Mouse (Mus musculus): ENCODE data around the gene Gpr65.
"Not testable (repeated sequence)": the region's sequence is repeated elsewhere in the genome, so short reads cannot be mapped to it uniquely, and the experiment has no call there.

The Gpr65 gene

DNA sequence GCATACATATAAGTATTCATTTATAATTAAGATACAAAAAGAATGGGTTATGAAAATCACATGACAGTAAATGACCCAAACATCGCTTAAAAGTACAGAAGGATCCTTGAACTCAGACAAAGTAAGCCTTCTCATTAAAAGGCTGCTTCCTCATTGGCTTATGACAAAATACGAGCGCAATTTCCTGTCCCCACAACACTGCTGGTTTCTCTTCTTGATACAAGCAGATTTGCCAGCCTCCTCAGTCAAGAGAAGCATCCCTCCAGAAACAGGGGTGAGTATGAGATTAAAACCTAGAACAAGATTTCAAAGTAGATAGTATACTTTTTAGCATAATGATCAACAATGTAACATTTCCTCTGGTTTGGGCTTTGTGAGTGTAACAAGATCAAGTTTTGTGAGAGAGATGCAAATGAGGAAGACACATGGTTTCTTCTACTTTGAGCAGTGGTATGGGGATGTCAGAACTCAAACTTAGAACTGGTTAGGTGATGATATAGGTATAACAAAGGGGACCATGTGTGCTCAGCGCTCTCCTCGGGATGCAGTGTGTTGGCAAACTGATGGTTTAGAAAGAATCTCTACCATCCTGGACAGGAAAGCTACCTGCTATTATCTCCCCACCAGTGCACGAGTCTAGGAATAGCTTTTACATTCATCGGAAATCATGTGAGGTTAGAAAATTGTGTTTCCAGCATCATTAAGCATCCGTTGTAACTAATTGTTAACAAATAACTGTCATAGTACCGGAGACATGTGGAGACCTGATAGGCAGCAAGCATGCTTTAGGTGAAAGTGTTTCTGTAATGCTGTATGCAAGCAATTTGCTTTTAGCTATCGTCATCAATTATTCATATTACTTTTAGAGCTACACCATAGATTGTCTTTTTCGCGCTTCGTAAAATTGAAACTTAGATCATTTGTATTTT, at the start of gene Gpr65:
Gene Gpr65, plus strand, starts transcription at position 195 of the 929 bp plus-strand sequence.
- DNase-seq: no peak

DNA sequence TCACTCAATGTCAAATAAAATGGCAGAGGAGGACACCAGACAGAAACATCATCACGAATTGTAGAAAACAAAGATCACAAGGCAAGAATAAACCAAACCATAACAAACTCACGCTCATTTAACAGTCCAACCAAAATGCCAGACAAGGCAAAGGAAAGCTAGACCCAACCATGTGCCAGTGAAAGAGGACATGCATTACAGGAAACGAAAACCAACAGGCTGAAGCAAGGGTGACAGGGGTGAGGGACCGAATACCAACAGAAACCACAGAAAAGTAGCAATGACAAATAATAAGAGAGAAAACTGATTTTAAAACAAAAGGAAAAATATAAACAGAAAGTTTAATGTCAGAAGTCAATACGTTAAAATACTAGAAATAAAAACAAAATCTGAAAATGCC, 45.1 kb upstream of the Gpr65 start:
- DNase-seq: no peak

DNA sequence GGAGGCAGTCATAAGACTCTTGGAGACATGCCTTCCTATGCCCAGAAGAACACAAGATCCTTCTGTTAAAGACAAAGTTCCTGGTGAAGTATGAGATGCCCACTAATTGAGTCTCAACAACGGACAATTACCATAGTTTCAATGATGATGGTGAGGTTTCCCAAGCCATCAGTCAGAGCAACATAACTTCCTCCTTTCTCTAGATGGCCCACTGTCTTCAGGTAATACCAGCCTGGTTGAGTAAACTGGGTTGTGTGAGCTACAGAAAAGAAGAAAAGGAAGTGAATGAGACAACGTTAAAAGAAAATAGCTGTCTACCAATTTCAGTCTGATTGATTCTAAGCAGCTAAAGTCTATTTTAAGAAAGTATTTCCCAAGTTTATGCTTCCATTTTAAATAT, 41.4 kb upstream of the Gpr65 start:
- DNase-seq: no peak

DNA sequence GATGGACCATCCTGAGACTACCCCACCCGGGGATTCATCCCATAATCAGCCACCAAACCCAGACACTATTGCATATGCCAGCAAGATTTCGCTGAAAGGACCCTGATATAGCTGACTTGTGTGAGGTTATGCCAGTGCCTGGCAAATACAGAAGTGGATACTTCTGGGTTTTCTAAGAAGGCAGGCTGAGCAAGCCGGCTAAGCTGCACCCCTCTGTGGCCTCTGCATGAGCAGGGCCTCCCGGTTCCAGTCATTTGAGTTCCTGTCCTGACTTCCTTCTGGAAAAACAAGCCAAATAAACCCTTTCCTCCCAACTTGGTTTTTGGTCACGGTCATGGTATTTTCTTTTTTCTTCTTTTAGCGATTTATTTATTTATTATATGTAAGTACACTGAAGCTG, 30.0 kb upstream of the Gpr65 start:
- DNase-seq: not testable (repeated sequence)

DNA sequence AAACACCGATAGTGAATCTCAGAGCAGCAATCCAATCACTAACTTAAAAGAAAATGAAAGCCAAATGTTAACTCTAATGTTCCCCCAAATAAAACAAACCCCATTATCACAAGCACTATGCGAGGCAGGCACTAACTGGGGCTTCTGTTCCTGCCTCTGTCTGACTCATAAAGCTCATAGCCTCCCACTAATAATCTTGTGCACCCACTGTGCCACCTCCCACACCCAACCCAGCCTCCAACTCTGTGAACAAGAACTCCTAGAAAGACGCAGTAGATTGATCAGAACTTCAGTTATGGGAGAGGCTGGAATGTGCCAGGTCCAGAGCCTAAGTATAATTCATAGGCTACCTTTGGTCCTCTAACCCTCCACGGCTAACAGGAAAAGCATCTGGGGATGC, 24.3 kb upstream of the Gpr65 start:
- no peak for DNase-seq

DNA sequence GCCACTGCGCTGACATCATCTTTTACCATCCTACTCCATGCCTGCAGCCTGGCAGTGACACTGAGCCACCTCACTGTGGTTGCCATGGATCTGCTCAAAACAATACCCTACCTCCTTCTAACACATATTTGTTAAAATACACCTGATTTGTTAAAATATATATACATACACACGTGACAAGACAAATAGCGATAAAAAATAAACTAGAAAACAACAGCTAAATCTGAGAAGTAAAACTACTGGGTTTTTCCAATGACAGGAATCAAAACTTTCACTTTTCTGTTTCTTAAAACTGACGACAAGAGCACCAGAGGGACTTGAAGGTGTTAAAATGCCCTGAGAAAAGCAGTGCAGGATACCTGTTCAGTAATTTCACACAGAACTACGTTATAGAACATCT, 23.6 kb upstream of the Gpr65 start:
- no peak for DNase-seq

DNA sequence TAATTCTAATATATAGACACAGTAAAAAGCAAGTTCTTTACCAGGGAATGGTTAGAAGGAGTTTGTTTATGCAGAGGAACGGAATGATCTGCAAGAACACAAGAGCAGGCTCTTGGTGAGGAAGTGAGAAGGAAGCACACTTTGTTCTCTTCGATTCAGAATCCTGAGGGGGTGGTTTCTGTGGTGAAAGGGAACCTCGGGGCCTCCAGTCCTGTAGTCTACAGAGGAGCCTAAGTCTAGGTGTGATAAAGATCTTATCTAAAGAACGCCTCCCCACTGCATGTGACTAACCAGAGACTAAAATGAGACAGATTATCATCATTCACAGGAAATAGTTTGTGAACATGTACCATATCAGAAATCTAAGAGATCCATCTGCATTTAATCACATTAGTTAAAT, 21.6 kb upstream of the Gpr65 start:
- DNase-seq: no peak

DNA sequence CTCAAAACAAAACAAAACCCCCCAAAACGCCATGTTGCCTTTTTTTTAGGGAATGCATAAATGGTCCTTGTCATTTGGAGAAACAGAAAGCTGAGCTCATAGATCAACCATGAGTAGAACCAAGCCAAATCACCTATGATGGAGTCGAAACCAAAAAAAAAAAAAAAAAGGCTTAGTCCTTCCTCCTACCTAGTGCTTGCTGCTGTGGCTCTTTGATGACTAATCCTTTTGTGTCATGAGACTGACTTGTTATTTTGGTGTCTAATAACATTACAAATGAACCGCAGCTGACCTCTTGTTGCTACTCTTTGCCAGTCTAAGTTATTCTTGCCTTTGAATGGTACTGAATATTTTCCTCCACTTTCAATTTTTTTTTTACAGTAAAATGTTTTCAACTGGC, 18.8 kb upstream of the Gpr65 start:
- no peak for DNase-seq

DNA sequence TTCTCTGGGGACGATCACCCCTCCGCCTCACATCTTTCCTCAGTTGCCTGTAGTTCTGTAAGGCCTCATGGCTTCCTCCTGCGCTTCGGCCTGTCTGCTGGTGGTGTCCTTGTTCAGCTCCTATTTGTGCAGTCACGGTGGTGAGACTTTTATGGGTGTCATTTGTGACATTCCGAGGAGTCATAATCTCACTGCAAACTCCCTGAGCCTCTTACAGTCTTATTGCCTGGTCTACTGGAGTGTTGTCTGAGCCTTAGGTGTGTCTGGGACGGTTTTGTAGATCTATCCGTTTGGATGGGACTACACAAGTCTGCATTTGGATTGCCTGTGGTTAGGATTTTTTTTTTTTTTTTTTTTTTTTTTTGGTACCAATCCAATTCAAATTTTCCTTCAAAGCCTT, 18.1 kb upstream of the Gpr65 start:
- DNase-seq: no peak

DNA sequence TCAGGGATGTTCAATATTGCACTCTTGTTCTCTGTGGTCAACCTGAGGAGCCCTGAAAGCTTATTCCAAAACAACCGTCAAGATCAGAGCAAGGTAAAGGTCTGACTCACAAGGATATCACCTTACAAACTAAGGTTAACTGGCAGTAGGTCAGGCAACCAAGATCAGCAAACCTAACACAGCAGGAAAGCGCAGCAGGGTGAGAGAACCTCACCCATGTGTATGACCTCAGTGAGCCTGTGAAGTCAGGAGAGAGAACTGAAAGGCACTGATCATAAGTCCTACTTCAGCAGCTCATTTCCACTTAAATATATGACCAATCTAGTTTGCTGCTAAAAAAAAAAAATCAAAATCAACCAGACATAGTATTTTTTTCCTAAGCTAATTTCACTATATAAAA, 16.0 kb upstream of the Gpr65 start:
- no peak for DNase-seq

DNA sequence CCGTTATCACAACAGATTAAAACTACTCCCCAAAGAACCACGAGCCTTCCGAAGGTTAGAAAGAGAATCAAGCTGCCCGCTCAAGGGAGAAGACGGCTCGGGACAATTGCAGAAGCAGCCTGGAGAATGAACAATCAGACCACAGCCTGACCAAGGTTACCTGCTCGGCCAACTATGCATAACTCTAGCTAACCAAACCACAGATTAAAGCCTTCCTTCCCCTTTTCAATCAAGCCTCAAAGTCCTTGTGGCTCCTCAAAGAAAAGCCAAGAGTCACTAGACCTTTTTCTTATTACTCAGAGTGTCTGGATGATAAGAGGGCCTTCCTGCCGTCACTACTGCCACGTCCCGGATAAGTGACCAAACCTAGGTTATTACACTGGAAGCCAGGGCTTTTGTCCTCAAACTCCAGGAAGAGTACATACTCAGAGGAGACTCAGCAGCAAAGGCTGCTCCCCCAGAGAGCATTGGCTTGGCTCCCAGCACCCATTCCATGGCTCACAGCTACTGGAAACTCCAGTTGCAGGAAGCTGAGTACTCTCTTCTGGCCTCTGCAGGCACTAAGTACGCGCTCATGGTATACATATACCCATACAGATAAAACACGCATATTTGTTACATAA, 13.0 kb upstream of the Gpr65 start:
- no peak for DNase-seq

DNA sequence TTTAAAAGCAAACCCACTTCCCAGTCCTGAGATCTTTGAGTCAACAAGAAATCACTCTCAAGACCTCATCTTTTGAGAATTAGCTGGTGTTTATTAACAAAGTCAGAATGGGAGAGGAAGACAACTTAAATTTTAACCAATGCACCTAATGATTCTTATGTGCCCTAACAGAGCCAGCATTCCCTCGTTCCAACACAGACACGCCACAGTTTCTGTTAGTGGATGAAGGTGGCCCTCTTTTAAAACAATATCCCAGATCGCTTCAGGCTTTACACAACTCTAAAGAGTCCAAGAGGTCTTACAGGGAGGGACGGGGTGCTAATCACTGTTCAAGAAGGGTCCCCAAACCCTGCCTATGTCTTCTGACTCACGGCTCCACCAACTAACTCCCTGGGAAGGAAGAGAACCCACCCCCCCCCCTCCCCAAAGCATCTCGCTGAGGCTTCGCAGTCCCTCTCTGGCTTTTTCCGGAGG, 10.0 kb upstream of the Gpr65 start:
- DNase-seq: no peak

DNA sequence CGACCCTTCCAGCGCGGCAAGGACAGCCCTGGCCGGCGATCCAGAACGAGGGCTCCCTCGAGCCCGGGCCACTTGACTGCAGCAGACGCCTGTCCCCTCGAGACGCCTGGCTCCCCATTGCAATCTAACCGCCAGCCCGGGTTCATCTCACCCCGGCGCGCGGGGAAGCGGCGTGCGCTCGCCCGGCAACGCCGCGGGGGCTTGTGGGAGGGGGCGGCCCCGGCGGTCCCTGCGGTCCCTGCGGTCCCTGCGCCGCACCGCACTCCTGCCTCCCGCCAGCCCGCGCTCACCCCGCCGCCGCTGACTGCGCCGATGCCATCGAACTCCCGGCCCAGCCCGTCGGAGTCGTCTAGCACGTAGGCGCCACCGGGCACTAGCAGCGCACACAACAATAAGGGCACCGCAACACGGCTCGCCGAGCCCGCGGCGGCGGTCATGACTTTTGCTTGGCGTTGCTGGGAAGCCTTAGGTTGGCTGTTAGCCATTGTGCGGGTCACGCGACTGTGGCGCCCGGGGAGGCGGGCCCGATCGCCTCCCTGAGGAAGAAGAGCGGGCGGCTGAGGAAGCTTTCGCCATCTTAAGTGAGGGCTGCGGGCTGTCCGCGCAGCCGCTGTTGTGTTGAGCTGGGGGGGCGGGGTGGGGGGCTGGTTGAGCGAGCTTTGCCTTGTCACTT, 9.5 kb upstream of the Gpr65 start, which contains the start of gene Galc:
Gene Galc, minus strand, starts transcription at position 615 of the 673 bp plus-strand sequence.
- DNase-seq: peak; percentile 94

DNA sequence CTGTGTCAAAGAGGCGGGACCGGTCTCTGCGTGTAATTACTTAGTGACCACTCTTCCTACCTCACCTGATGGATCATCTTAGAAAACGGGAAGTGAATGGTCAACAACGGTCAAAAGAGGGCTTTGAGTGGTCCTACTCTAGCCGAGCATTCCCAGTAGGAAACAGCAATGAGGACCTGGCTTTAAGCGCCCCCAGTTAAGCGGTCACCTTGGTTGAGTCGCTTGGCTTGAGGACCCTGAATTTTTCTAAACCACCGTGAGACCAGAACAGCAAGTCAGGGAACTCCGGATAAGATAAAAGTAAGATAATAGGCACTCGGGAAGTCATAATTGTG, 8.9 kb upstream of the Gpr65 start:
- no peak for DNase-seq

DNA sequence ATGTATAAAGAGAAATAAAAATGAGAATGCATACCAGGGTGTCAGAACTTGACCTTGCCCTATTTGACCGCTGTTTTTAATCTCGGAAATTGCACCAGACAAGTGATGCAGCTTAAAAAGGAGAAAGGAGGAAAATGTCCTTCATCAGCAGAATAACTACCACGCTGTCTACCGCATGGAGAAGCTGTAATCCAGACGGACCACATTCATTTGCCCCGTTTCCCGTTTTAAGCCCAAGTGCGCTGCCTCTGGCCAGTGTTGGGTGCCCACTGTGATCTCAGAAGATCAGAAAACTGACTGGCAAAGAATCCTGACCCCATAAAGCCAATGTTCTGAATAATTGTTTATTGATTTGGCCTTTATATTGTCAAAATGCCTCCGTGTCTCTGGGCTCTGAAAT, 2.7 kb upstream of the Gpr65 start:
- DNase-seq: no peak

DNA sequence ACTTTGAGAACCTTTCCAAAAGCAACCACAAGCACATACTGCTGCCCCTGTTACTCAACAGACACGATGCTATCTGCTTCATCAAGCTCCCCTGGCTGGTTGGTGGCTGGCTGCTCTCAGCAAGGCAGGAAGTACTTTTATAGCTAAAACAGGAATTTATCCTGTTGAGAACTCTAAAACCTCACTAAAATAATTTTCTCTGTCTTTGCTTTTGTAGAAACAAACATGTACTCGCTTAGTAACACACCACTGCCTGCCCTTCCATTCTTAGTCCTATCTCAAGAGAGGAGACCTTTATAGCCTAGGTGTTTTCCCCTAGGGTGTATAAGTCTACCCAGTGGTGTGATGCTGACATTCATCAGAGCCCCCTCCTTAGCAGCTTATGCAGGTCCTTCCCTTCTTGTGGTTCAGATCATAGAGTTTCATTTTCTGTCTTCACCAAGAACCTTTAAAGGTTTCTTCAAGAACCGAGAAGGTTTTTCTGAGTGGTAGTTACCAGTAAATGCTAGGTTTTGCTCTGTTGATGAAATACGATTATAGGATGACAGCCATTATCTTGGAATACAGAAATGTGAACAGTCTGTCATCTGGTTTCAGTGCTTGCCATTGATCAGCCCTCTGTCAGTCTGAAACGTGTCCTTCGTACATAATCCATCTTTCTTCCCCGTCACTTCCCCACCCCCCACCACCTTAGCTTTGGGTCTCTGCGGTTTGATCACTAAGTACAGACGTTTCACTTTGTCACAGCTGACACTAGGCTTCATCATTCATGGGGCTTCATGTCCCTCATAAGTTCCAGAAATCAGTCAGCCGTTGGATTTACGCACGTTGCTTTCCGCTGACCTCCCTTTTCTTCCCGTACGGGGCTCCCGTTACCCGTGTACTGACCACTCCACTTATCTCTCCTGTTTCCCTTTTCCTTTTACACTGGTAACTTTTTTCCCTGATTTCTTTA, 1.6 kb downstream of the Gpr65 start:
- DNase-seq: no peak

DNA sequence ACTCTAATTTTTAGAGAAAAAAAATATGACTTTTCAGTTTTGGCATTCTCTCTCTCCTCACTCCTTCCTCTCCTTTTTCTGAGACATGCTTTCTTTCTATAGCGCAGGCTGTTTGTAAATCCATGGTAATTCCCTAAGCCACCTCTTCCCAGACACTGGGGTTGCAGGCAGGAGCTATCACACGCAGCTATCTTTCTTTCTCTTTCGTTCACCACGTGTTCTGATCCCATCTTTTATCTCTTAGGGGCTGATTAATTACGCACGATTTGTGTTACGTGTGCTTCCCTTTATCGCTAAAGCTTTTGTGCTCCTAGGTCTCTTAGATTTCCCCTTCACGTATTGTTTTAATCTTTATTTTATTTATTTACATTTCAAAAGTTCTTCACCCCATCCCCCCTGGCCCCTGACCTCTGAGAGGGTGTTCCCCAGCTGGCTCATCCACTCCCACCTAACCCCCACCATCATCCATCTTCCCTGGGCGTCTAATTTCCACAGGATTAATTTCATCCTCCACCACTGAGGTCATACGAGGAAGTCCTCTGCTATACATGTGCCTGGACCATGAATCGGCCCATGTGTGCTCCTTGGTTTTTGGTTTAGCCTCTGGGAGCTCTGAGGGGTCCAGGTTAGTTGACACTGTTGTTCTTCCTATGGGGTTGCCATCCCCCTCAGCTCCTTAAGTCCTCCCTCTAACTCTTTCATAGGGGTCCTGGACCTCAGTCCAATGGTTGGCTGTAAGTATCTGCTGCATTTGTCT, 2.6 kb downstream of the Gpr65 start:
- DNase-seq: no peak

DNA sequence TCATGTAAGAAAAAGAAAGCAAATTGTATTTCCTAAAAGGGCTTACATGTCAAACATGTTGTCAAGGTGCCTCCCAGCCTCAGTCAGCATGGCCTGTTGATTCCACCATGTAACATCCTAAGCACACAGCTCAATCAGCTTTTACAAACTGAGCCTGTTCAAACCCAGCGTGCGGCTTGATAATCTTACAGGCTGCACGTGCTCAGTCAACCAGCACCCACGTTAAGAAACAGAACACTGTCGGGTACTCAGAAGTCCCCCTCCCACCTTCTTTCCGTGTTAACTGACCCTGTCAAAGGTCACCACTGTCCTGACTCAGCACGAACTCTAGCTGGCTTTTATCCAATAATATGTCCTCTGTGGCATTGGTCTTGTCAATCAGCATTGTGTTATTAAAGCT, 4.0 kb downstream of the Gpr65 start:
- no peak for DNase-seq

DNA sequence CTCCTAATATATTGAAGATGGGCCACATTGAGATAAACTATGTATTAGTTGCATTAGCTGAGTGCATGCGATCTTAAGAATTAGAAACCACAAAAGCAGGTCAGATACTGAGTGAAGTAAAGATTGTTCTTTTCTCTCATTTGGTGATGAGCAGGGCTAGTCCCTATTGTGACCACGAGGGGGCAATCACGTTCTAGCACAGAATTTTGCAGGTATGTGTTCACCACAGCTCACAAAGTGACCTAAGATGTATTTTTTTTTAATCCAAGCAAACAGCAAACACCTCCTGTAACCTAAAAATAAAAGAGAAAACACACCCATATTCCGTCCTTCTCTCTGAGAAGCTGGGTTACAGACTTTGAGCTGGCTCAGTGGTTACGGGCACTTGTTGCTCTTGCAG, 12.1 kb downstream of the Gpr65 start:
- peak; percentile 80 to 88 for DNase-seq

DNA sequence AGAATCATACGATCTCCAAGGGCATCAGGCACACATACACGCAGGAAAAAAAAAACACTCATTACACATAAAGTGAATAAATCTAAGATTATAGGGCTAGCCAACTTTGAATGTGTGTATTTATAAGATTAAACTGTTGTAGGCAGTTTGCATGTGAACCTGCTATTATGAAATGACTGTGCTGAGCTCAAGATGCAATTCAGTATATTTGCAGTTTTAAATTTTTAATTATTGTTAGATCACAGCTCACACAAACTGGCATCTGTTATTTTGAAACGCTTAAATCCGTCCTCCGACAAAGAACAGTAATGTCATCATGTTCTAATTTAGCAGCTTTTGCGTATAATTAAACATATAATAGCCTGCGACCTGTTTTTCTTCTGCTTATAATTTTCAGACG, 12.6 kb downstream of the Gpr65 start:
- no peak for DNase-seq

DNA sequence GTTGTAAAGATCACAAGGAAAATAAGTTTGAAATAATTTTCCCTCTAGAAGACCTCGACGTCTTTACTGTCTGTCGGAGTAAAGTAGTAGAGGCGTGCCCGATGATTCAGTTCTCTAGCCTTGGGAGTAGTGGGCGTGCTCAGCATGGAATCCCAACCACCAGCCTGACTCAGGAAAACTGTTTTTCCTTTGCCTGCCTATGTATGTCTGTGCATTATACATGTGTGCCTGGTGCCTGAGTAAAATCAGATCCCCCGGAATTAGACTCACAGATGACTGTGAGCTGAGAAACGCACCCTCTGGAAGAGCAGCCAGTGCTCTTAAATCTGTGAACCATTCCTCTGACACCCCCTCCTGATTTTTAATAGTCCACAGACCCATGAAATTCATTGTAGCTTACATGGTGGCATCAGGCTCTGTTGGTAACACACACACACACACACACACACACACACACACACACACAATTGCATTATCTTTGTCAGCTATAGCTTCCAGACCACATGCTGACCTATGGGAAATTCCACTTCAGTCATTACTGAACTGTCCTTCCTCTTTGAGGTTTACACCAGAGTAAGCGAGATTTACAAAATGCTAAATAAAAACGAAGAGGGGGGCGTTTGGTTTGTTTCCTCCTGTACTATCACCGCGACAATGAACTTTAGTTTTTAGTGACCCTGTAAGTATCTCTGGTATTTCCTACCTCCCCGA, 14.5 kb downstream of the Gpr65 start:
- no peak for DNase-seq

All from cerebellum, postnatal 25 days (tissue).